Mouse (Mus musculus) C2C12 (cell line): Measurements from ENCODE around the gene Wdr77. TPM values are rescaled to one million over a fixed set of nuclear protein-coding genes. Genes with fewer than 3 reads are reported as not detected.
A peak's percentile ranks its signal among the peaks of the same experiment; 100 is the strongest.

ENCODE experiments used
- H3K27me3 ChIP-seq: one replicate; pipeline ENCODE4 v1.6.1; 2011; ENCODE audit not compliant: control insufficient read depth, insufficient read depth, insufficient read length
- H3K36me3 ChIP-seq: one replicate; pipeline ENCODE4 v1.6.1; 2011; ENCODE audit not compliant: control insufficient read depth, insufficient read depth
- H3K4me3 ChIP-seq: one replicate; pipeline ENCODE4 v1.5.1; 2011; ENCODE audit warnings: mild to moderate bottlenecking, control low read depth; ENCODE audit not compliant: poor library complexity, insufficient read depth, severe bottlenecking
- H3K79me2 ChIP-seq: one replicate; pipeline ENCODE4 v1.6.1; 2011; ENCODE audit not compliant: control insufficient read depth, insufficient read depth
- H3K79me3 ChIP-seq: one replicate; pipeline ENCODE4 v1.6.1; 2011; ENCODE audit warnings: low read depth, control low read depth
- H3ac ChIP-seq: one replicate; pipeline ENCODE3; 2011; ENCODE audit warnings: low read depth; ENCODE audit not compliant: control insufficient read depth, insufficient read length
- CEBPB ChIP-seq: IDR thresholded peaks from one replicate; pipeline ENCODE4 v1.6.1; 2011; ENCODE audit warnings: low read depth, mild to moderate bottlenecking, control low read depth, moderate library complexity
- CTCF ChIP-seq: IDR thresholded peaks from one replicate; pipeline ENCODE4 v1.5.1; 2011; ENCODE audit not compliant: control insufficient read depth, insufficient read depth, insufficient read length
- FOSL1 ChIP-seq: IDR thresholded peaks from one replicate; pipeline ENCODE4 v1.8.0; 2011; ENCODE audit warnings: mild to moderate bottlenecking, low read length; ENCODE audit not compliant: poor library complexity, insufficient read depth, severe bottlenecking
- MAX ChIP-seq: IDR thresholded peaks from one replicate; pipeline ENCODE4 v1.6.1; 2011; ENCODE audit warnings: mild to moderate bottlenecking, control low read depth
- MYOD1 ChIP-seq: IDR thresholded peaks from one replicate; pipeline ENCODE4 v1.6.1; 2011; ENCODE audit warnings: low read depth; ENCODE audit not compliant: control insufficient read depth, insufficient read length
- MYOG ChIP-seq: IDR thresholded peaks from one replicate; pipeline ENCODE4 v1.6.1; 2011; ENCODE audit not compliant: control insufficient read depth, insufficient read length; ENCODE audit errors: extremely low read depth
- USF1 ChIP-seq: IDR thresholded peaks from one replicate; pipeline ENCODE4 v1.6.1; 2011; ENCODE audit warnings: low read depth, mild to moderate bottlenecking, control low read depth, moderate library complexity
- polyA plus RNA-seq: library from polyadenylated mRNA; unstranded; fragments of >200 nt; fragmentation: generic; extraction: Trizol; gene quantifications from one replicate; pipeline ENCODE4 v1.2.1, GENCODE M21; 2012; ENCODE audit warnings: missing spikeins

Wdr77 gene
- polyA plus RNA-seq, 1 experiment, result 90.2 TPM

DNA sequence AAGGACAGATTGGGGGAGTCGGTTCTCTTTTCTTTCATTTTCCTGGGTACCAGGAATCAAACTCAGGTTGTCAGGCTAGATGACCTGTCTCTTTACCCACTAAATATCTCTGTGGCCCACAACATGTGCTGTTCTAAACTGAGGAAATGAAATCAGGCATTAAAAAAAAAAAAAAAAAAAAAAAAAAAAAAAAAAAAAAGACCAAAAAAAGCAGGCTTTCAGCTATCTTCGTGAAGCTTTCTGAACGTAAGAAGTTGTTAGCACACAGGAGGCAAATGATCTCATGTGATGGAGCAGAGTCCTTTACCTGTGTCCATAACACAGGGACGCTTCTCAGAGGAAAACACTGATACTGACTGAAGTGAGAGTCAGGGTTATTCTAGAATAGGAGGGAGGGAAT lies 23.1 kb upstream of the Wdr77 start:
- Histone ChIP-seq H3K4me3 (no peak overlapping the region), H3K36me3 (peaks cover 33% of the 10 kb centered on the region), H3K27me3 (no peaks in the 10 kb centered on the region), H3K79me2 (no peaks in the 10 kb centered on the region), H3ac (no peak overlapping the region), H3K79me3 (no peaks in the 10 kb centered on the region)
- TF ChIP-seq MYOD1 (no peak), CTCF (no peak), CEBPB (no peak), MYOG (no peak), USF1 (no peak), FOSL1 (no peak), MAX (no peak)

DNA sequence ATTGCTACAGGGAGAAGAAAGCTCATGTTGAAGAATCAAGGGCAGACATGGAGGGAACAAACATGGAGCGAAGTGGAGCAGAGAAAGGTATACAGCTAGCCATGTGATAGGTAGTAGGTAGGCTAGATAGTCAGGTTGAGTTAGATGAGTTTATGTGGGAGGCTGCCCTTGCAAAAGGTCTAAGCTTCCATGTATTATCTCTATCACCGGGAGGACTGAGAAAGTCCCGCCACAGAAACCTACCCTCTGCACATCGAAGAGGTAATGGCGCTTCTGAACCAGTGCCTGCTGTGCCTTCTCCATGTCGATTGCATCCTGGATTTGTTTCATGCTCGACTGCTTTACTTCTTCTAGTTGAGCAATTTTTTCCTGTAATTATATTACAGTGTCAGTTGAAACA lies 7.8 kb upstream of the Wdr77 start:
- Histone ChIP-seq H3K36me3 (peaks cover 99% of the 10 kb centered on the region), H3ac (no peak overlapping the region), H3K4me3 (no peak overlapping the region), H3K79me2 (peaks cover 62% of the 10 kb centered on the region), H3K79me3 (peaks cover 26% of the 10 kb centered on the region), H3K27me3 (no peaks in the 10 kb centered on the region)
- TF ChIP-seq MAX (no peak), CTCF (no peak), MYOG (no peak), CEBPB (no peak), FOSL1 (no peak), USF1 (no peak), MYOD1 (no peak)

GRCm38 (mm10) chr3:105957235-105957634 lies 1.9 kb upstream of the Wdr77 start:
- Histone ChIP-seq H3K79me3 (peaks cover 59% of the 10 kb centered on the region), H3K4me3 (no peak overlapping the region), H3K79me2 (peaks cover 93% of the 10 kb centered on the region), H3ac (no peak overlapping the region), H3K36me3 (peaks cover 80% of the 10 kb centered on the region), H3K27me3 (no peaks in the 10 kb centered on the region)
- TF ChIP-seq USF1 (no peak), MYOD1 (no peak)

DNA sequence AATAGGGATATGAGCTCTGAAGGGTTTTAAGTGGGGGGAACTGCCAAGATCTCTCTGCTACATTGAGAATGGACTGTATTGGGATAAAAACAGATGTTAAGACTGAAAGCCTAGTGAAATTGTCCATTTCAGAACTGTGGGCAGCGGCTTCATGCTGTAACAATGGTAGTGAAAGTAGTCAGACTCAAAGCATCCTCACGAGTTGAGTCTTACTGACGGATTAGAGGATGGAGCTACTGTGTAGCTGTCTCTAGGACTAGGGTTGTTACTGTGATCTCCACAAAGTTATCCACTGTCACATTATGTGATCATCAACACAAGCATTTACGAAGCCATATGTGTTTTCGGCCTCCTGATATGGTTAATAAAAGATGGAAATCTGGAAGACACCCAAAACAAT lies 965 bp upstream of the Wdr77 start:
- Histone ChIP-seq H3K79me3 (peaks cover 62% of the 10 kb centered on the region), H3K4me3 (peak overlapping the region; percentile 99), H3K36me3 (peaks cover 80% of the 10 kb centered on the region), H3ac (peak overlapping the region; percentile 99), H3K79me2 (peaks cover 98% of the 10 kb centered on the region), H3K27me3 (no peaks in the 10 kb centered on the region)
- TF ChIP-seq USF1 (no peak), FOSL1 (no peak), MYOD1 (no peak), MAX (no peak), CEBPB (no peak), MYOG (no peak), CTCF (no peak)

GRCm38 (mm10) chr3:105959585-105959984 lies 416 bp downstream of the Wdr77 start:
- TF ChIP-seq CEBPB (no peak), CTCF (no peak), MYOD1 (no peak), FOSL1 (no peak), USF1 (no peak), MYOG (no peak), MAX (no peak)

GRCm38 (mm10) chr3:105959999-105960398 lies 830 bp downstream of the Wdr77 start, which contains the start of gene Atp5f1:
Atp5f1 (minus strand) TSS chr3:105960099.
- H3ac ChIP-seq, result peak within 1 kb of the TSS; percentile 100
- TF ChIP-seq CEBPB (no peak), MYOD1 (no peak), CTCF (no peak), MAX (no peak), USF1 (no peak), FOSL1 (no peak), MYOG (no peak)
- peaks cover 80% of the 10 kb centered on the region for H3K36me3 ChIP-seq

More at GRCm38 (mm10) chr3:105959585-105959984, 416 bp downstream of the Wdr77 start:
- peak overlapping the region; percentile 100 for H3ac ChIP-seq
- peaks cover 80% of the 10 kb centered on the region for H3K36me3 ChIP-seq
- H3K4me3 ChIP-seq, result peak overlapping the region; percentile 99
- peaks cover 65% of the 10 kb centered on the region for H3K79me3 ChIP-seq
- peaks cover 97% of the 10 kb centered on the region for H3K79me2 ChIP-seq
- H3K27me3 ChIP-seq, result no peaks in the 10 kb centered on the region

More at GRCm38 (mm10) chr3:105959999-105960398, 830 bp downstream of the Wdr77 start, which contains the start of gene Atp5f1:
- peaks cover 95% of the 10 kb centered on the region for H3K79me2 ChIP-seq
- no peaks in the 10 kb centered on the region for H3K27me3 ChIP-seq
- H3K79me3 ChIP-seq, result peaks cover 65% of the 10 kb centered on the region
- H3K4me3 ChIP-seq, result peak within 1 kb of the TSS; percentile 99
